ENCODE assay signal across 8 mouse cellular contexts in genomic region chr11:4865645-4866251, GRCm38 (mm10). TPM values are rescaled to one million over a fixed set of nuclear protein-coding genes. Genes with fewer than 3 reads are reported as not detected.
DNase-seq lines count a peak whose midpoint lies in the region; ATAC-seq lines count a peak whose summit lies in the region.

No protein-coding gene starts in this region.

- 27% methylated on average over 10 of the region's 10 CpGs for WGBS in liver, embryonic 12.5 days (ENCODE audit: insufficient replicate concordance)

- no peak overlapping the region for H3K4me2 ChIP-seq in liver, embryonic 12.5 days

- intact Hi-C loops in left cerebral cortex, postnatal 25 days (cut with DNase I): loop anchor here (1.0 kb wide), 1 partner anchor 429 kb away; no protein-coding TSS in a partner anchor

- no peak overlapping the region for H3K4me3 ChIP-seq in liver, embryonic 12.5 days

- no peak for ATAC-seq in liver, embryonic 12.5 days
- ATAC-seq in granulocyte monocyte progenitor cell, adult 5-6 weeks (replicated peaks; ENCODE audit: poor library complexity, severe bottlenecking): peak; percentile 59; the same call in 1 of the 2 replicates
- no peak for ATAC-seq in activated CD4-positive, CD25-positive, alpha-beta regulatory T cell, adult 4 months

- H3K9me3 ChIP-seq in liver, embryonic 12.5 days (replicated peaks): no peaks in the 10 kb centered on the region

- DNase-seq in liver: peak; percentile 70
- peak; percentile 55 for DNase-seq in MEL-GATA-1-ER (ENCODE audit: extremely low read depth, low read depth)
- DNase-seq in c-Kit-positive CD71-positive TER-119-positive erythroid progenitor cells, embryonic 14.5 days (ENCODE audit: low spot score): peak; percentile 72
- DNase-seq in left cerebral cortex, postnatal 25 days (ENCODE audit: low spot score in 2 of 2): peak; percentile 56 to 72
- DNase-seq in retina, postnatal 1 day: peak; percentile 80

- no peak overlapping the region for H3K27ac ChIP-seq in liver, embryonic 12.5 days

- no peaks in the 10 kb centered on the region for H3K36me3 ChIP-seq in liver, embryonic 12.5 days

- H3K4me1 ChIP-seq in liver, embryonic 12.5 days: no peaks in the 10 kb centered on the region

- H3K27me3 ChIP-seq in liver, embryonic 12.5 days (replicated peaks): peaks cover 16% of the 10 kb centered on the region

- H3K9ac ChIP-seq in liver, embryonic 12.5 days: no peak overlapping the region

RNA-seq across cellular contexts. Expression of gene Nipsnap1, which starts 8.0 kb away (rescaled TPM):
- polyA plus RNA-seq in liver, embryonic 12.5 days (2016; fragmentation: Nextera tagmentation; extraction: Ambion mirVana): 68.0 and 76.6 TPM in 2 replicates
- total RNA-seq in granulocyte monocyte progenitor cell, adult 5-6 weeks (2014; fragmentation: Nextera tagmentation): 13.4 and 22.3 TPM in 2 replicates
- 17.5 and 20.0 TPM in 2 replicates for total RNA-seq in granulocyte monocyte progenitor cell, adult 5-6 weeks (2017)
- 10 to 100 TPM; 76.3 to 86.3 TPM for total RNA-seq in left cerebral cortex, postnatal 25 days (2021)
- 10 to 100 TPM; 41.5 to 43.3 TPM for polyA plus RNA-seq in activated CD4-positive, CD25-positive, alpha-beta regulatory T cell, adult 4 months (2017; shearing (Covaris generic))

RNA-seq across cellular contexts. Expression of gene Nf2, which starts 16.4 kb away (rescaled TPM):
- 29.5 and 33.0 TPM in 2 replicates for polyA plus RNA-seq in liver, embryonic 12.5 days (2016; fragmentation: Nextera tagmentation; extraction: Ambion mirVana)
- 35.6 and 45.1 TPM in 2 replicates for total RNA-seq in granulocyte monocyte progenitor cell, adult 5-6 weeks (2014; fragmentation: Nextera tagmentation)
- 48.0 and 73.3 TPM in 2 replicates for total RNA-seq in granulocyte monocyte progenitor cell, adult 5-6 weeks (2017)
- total RNA-seq in left cerebral cortex, postnatal 25 days (2021): 10 to 100 TPM; 76.2 to 76.5 TPM
- polyA plus RNA-seq in activated CD4-positive, CD25-positive, alpha-beta regulatory T cell, adult 4 months (2017; shearing (Covaris generic)): 10 to 100 TPM; 14.1 to 19.1 TPM

RNA-seq across cellular contexts. Expression of gene Thoc5, which starts 29.4 kb away (rescaled TPM):
- 27.8 and 28.1 TPM in 2 replicates for polyA plus RNA-seq in liver, embryonic 12.5 days (2016; fragmentation: Nextera tagmentation; extraction: Ambion mirVana)
- total RNA-seq in granulocyte monocyte progenitor cell, adult 5-6 weeks (2014; fragmentation: Nextera tagmentation): 25.7 and 29.8 TPM in 2 replicates
- 54.6 and 67.6 TPM in 2 replicates for total RNA-seq in granulocyte monocyte progenitor cell, adult 5-6 weeks (2017)
- 10 to 100 TPM; 34.4 to 37.6 TPM for total RNA-seq in left cerebral cortex, postnatal 25 days (2021)
- 10 to 100 TPM; 31.6 to 45.2 TPM for polyA plus RNA-seq in activated CD4-positive, CD25-positive, alpha-beta regulatory T cell, adult 4 months (2017; shearing (Covaris generic))
